Mouse (Mus musculus) right cerebral cortex, postnatal 14 days (tissue): Measurements from ENCODE around the gene Btbd35f30.
"Not testable (repeated sequence)": the region's sequence is repeated elsewhere in the genome, so short reads cannot be mapped to it uniquely, and the experiment has no call there.

Experiments used
- DNase-seq: peaks from one replicate; pipeline ENCODE4 v3.0.0; 2022

The Btbd35f30 gene

DNA sequence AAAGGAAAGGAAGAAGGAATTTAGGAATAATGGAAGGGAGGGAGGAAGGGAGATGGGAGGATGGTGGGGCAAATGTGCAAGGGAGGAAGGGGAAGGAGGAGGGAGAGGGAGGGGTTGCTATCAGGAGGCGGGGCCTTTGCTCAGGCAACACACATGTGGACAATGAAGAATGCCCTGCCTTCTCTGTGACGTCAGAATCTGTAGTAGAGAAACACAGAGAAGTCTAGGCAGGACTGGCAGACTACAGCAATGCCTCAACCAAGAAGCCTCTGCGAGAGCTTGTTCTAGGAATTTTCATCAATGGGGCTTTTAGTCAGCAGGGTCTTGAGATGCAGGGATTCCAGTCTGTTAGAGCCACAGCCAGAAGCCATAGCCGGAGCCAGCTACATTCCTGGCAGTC is at the start of gene Btbd35f30:
Btbd35f30 (plus strand) TSS at position 301 of the 400 bp plus-strand sequence.
- DNase-seq, result not testable (repeated sequence)

DNA sequence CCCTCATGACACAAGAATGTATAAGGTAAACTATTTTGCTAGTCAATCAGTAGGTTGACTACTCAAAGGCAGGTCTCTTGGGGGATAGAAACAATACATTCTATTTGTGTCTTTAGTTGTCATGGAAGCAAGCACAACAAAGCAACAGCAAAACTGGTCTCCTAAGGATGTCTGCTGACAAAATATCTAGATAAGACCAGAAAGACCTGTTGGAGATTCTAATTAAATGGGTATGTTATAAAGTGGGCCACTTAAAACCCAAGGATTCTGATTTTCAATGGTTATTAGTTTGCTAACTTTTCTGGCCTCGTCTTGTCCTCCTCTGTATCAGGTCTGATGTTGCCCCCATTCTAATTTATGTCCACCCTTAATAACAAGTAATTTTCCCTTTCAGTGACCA is 47.0 kb downstream of the Btbd35f30 start, which contains the start of gene Gm21789:
Gm21789 (plus strand) TSS at position 301 of the 400 bp plus-strand sequence.
- DNase-seq, result not testable (repeated sequence)
